Mouse (Mus musculus): Measurements from ENCODE around the gene Ptgis.
"Not testable (repeated sequence)": the region's sequence is repeated elsewhere in the genome, so short reads cannot be mapped to it uniquely, and the experiment has no call there.

The Ptgis gene

DNA sequence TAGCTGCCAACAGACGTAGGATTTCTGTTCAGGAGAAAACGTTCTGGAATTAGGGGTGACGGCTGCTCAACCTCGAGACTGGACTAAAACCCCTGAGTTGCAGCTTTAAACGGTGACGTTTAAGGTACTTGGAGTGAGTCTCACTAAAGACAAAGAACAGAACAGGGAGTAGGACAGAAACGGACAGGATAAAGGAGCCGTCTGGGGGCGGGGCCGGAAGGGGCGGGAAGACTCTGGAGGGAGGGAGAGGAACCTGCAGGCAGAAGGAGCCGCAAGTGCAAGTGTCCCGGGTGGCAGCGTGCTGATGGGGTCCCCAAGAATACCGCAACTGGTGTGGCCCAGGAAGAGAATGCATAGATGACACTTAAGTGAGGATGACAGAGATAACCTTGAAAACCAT is 9.8 kb downstream of the Ptgis start:
- no peak for DNase-seq

DNA sequence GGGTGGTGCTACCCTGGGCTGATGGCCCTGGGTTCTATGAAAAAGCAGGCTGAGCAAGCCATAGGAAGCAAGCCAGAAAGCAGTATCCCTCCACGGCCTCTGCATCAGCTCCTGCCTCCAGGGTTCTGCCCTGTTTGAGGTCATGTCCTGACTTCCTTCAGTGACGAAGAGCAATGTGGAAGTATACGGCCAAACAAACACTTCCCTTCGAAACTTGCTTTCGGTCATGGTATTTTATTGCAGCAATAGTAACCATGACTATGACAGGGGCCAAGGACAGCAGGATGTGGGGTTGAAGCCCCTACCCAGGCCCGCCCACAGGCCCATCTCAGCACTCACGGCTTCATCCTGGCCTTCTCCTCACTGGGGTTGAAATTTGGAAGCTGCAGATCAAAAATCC is 15.5 kb downstream of the Ptgis start:
- DNase-seq: no peak

DNA sequence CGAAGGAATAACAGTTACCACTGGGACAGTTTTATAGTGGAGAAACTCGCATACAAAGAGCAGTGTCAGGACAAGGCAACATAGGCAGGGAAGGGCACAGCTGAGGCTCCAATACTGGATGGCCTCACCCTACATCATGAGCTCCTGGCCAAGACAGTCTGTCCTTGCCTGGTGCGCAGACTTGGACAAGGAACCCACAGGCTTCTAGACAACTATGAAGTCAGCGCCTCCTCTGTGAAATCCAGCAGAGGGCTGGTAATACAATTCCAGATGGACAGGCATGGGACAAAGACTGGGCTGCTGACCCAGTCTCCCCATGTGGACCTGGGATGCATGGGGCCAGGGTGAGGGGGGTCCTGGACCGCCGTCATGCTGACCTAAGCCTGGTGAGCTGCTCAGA is 16.2 kb downstream of the Ptgis start:
- no peak for DNase-seq

DNA sequence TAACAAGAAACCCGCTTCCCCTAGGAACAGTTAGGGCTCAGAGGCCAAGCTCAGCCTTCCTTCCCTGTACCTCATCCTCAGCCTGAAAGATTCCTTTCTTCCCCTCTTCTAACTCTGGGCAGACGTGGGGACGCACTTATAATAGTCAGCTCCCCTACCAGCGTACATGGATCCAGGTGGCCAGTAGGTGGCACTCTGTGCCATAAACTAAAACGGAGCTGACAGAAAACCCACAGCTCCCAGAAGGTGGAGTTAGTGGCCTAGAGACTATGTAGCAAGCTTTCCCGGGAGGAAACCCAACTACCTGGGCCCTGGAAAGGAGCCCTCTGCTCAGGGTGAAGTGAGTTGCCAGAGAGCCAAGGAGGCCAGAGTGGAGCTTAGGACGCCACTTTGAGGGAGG is 18.3 kb downstream of the Ptgis start:
- DNase-seq: peak; percentile 66

DNA sequence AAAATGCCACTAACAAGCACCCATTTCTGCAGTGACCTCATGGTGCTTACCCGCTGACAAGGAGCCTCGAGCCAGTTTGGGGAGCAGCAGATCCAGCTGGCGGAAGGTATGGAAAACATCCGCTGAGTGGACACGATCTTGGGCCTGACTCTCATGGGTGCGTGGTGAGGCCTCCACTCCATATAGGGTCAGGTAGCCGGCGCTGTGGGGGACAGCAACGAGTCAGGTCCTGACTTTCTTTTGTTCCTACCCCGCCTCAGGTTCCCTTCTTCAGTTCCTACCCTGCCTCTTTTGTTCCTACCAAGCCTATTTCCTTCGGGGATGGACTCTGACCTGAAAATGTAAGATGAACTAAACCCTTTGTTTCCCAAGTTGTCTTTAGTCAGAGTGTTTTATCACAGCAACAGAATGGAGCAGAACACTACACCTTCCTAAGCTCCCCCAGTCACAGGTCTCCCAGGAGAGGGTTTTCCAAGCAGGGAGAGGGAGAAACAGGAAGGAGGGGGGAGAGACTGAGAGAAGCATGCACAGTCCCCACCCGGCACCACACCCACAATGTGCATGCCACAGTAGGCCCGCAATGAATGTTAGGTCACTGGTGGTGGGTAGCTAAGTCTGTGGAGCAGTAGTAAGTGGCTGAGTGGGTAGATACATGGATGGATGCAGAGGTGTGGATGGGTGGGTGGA is 19.1 kb downstream of the Ptgis start:
- no peak for DNase-seq

DNA sequence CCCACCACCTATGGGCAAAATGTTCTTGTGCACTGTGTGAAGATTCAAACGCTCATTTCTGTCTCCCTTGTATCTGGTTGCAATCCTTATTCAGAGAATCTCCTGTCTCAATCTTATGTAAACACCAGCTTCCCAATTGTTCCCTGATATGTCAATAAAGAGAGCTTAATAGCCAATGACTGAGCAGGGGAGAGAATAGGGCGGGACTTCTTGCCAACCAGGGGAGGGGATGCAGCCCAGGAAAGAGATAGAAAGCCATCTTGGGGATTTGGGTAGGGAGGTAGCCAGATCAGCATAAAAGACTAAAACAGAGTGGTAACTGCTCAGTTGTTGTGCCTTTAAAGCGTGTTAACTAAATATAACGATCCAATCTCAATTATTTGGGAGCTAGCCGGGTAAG is 19.7 kb downstream of the Ptgis start:
- DNase-seq: no peak

DNA sequence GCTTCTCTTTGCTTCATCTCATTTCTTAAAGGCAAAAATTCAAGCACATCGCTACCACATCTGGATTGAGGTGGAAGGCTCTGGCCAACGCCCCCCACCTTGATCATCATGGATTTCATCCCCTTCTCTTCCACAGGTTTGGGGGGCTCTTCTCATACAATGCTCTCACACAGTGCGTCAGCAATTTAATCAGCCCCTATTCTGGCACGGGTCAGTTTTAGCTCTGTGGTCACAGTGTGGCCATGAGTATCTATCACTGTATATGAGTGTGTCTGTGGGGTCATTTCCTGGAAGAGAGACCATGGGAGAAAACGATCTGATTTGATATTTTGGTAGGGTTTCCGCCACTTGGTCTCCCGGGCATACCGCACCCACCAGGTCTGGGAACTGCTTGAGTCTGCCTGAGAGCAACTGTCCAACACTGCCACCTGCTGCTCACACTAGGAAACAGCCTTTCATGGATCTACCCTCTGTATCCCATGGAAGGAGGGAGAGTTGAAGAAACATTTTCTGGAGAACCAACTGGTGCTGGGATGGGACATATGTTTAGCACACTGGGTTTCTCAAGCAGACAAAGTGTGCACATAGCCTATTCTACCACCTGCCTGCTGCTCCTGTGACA is 21.1 kb downstream of the Ptgis start:
- DNase-seq: peak; percentile 77

DNA sequence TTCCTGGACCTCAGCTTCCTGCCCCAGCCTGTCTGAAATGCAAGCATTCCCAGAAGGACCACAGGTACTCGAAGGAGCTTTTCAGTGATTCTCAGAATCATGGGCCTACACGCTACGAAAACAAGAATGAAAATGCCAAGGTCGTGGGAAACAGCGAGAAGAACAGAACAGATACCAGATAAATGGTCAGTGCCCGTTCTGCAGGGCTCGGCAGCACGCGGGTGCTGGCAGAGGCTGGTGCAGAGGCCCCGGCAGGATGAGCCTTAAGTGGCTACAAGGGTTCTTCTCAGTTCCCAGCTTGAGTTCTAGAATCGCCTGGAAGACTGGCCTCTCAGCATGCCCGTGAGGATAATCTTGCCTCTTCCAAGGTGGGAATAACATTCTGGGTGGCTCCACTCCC is 26.7 kb downstream of the Ptgis start:
- no peak for DNase-seq

DNA sequence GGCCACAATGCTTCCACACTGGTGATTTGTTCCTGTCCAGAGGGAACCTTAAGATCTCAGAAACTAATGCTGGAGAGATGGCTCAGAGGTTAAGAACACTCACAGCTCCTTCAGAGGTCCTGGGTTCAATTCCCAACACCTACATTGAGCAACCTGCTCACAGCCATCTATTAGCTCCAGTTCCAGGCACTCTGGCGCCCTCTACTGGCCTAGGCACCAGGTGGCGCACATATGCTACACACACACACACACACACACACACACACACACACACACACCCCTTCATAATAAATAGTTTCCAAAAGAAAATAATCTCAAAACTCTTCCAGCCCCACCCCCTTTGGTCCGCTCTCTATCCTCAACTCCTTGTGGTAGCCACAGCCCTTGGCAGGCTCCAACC is 27.3 kb downstream of the Ptgis start:
- DNase-seq: no peak

DNA sequence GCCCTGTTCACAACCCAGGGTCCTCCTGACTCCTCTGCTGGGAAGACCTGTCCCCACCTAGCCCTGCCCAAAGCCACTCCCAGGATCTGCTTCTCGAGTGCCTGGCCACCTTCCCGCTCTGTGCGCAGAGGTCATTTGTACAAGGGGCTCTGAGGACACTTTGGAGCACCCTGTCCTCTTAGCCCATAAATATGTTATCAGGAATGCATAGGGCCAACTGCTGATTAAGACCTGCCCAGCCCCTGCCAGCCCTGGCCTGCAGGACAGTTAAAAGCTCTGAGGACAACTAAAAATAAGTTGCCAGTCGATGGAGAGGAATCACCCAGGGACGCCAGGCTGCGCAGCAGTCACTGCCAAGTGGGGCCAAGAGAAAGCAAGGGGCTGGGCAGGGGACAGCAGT is 27.9 kb downstream of the Ptgis start:
- no peak for DNase-seq

DNA sequence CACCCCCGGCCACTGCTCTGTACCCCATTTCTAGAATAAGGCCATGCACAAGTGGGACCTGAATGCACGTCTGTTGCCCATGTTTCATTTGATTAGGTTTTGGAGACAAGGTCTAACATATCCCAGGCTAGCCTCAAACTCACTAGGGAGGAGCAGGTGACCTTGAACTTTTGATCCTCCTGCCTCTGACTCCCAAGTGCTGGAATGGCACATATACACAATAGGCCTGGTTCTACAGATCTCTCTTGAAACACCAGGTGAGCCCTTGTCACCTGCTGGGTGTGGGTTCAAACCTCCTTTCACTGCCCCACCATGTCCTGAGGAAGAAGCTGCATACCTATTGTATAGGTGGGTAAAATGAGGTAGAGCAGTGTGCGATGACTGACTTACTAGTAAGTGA is 28.3 kb downstream of the Ptgis start:
- no peak for DNase-seq

DNA sequence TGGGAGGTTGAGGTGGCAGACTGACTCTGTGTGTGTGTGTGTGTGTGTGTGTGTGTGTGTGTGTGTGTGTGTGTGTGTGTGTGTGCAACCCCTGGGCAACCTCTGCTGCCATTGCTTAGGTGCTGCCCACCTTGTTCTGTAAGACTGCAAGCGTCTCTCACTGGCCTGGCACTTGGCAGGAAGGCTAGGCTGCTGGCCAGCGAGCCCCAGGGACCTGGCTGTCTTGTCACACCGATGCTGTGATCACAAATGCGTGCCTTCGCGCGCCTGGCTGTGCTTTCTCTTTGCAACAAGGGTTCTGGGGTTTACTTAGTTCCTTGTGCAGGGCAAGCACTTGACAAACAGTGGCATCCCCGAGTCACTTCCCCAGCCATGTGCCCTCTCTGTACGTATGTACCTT is 30.5 kb downstream of the Ptgis start:
- DNase-seq: peak; percentile 73

DNA sequence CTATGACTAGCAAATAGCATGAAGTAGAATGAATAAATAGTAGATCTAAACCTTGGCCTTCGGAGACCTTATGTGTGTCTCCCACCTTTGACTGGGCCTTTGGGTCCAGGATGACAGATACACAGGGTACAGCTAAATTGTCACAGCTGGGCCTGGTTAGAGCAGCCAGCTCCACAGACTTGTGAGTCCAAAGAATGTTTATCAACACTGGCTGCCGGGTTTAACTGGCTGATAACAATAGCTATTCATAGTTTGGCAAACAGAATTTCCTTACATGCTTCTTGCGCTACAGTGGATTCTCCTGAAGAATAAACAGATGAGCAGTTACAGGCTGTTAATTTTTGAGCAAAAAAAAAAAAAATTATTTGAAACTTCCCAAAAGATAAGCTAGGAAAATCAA is 31.4 kb downstream of the Ptgis start:
- DNase-seq: no peak

DNA sequence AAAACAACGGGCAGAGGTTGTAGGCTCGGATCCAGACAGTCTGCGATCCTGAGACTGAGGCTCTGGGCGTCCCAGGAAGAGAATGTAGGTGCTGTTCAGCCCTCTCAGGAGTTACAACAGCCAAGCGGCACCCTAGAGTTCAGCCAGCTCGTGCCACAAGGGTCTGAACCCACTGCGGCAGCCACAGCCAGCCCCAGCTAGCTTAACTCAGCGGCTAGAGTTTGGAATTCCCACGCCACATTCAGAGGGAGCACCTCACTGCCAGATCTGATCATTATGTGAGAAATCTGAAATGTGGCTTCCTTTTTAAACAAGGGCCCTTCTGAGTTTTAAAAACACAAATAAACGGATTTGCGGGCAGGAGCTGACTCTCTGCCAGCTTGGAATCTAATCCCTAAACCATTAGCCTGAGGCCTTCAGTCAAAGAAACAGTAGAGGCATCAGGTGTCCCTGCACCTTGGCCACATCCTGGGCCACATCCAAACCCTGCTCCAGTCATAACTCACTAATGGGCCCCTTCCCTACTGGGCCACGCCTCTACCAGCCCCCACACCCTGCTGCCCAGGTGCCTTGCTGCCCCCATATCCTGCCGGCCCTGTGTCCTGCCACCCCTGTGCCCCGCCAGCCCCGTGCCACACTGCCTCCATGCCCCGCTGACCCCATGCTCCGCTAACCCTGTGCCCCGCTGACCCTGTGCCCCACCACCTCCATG is 34.3 kb downstream of the Ptgis start:
- no peak for DNase-seq

DNA sequence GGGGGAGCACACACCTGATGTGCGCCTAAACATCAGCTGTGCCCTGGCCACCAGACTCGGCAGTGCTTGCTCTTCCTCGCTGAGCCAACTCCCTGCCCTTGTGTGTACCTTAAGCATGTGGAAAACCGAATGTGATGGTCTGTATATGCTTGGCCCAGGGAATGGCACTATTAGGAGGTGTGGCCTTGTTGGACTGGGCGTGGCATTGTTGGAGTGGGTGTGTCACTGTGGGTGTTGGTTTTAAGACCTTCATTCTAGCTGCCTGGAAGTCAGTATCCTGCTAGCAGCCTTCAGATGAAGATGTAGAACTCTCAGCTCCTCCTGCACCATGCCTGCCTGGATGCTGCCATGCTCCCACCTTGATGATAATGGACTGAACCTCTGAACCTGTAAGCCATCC is 35.7 kb downstream of the Ptgis start:
- DNase-seq: not testable (repeated sequence)

DNA sequence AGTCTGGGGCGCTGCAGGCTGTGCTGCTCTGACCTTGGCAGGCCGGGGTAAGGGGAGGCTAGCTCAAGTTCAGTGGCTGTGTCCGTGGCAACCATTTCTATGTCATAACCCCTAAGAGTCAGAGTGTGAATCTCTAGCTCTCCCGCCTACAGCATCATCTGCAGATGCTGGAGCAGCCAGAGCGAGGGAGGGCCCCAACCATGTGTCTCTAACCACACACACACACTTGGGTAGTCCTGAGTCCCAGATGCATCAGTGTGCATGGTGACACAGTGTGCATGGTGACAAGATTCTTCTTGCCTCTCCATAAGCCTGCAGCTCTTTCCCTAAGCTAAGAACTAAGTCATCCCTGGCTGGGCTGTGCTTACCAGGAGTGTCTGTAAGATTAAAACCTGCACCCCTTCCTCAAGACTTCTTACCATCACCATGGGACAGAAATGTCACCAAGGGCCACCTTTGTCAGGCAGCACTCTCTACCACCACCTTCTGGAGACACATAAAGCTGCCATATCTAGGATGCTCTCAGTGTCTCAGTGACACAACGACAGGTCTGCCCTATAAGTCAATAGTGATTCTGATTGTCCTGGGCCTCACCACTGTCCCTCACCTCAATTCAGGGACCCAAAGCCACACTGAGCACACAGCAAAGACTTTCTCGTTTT is 36.8 kb downstream of the Ptgis start:
- DNase-seq: no peak

DNA sequence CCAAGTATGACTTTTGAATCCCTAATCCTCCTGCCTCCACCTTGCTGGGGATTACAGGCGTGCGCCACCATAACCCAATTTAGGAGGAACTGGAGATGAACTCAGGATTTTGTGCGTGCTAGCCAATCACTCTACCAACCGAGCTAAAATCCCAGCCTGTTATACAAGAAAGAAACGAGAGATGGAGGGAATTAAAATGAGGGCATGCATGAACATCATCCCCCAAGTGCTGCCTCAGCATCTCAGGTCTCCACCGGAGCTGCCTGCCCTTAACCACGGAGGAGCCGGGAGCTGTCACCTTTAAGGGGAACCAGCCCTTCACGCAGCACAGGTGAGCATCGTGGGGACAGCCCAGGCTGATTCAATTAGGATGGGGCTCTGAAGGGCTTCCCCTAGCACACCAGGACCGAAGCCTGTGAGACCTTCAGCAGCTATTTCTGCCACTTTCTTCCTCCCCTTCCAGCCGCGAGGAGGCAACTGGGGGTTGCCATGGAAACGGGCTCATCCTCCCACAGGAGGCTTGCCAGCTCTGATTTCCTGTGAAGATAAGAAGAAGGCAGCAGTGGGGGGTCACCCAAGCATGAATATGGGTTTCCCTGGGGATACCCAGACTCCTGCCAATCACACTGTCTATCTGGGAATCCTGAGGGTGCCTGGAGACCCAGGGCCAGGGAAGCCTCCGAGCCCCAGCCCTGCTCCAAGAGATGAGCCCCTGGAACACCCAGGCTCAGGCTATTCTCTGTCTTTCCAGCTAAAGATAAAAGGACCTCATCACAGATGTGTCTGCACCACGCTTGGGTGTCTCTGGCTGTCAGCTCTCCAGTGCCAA is 38.7 kb downstream of the Ptgis start:
- DNase-seq: no peak

DNA sequence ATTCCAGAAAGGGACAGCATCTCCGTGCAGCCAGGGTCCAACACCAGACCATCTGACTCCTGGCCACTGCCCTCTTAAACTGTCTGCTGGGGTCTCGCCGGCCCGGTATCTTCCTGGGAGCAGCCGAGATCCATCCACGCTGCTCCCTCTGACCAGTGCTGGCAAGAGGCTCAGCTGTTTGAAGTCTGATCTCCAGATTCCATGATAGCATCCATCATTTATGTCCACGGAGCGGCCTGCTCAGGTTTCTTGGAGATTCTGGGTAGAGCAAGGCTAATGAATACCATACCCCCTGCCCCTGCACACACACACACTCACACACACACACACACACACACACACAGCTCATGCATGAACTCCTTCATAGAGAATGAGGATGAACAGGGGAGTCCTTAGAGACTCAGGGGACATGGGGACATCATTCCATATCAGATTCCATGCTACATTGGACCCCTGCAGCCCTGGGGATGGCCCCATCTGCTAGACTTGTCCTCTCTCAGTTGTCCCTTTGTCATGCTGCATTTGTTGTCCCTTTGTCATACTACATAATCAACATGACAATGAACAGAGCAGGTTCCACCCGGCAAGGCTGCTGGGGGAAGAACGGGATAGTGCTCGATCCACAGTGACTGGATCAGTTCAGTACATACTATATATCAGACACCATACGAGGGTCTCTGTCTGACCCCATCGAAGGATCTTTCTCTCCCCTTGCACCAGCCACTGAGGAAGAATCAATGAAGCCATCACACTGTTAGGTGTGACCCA is 41.6 kb downstream of the Ptgis start:
- no peak for DNase-seq

DNA sequence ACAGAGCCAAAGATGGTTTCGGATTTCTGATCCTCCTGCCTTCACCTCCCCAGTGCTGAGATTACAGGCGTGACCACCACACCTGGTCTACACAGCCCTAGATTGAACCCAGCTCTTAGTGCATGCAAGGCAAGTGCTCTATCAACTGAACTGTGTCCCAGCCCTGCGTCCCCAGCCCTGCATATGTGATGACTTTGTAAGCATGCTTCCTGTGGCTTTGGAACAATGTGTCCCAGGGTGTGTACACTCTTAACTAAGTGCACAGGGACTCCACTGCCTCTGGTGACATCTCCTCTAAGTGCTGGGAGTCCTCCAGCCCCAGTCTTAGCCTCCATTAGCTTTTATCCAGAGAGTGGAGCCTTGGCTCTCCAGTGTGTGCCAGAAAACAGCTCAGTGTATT is 47.0 kb downstream of the Ptgis start:
- DNase-seq: no peak

DNA sequence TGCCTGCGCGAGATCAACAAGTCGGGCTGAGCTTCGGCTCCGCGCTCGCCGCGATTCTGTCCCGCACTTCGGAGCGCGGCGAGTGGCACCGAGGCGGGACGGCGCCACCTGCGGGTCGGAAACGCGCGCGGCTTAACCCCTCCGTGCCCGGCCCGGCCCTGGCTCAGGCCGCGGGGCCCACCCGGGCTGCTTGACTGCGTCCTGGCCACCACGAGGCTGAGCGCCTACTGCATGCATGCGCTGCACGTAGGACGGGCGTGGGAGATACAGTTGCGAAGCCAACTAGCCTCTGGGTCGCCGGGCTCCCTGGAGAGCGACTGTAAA is 50.4 kb downstream of the Ptgis start, which contains the start of gene Kcnb1:
Gene Kcnb1, minus strand, starts transcription at position 80 of the 324 bp plus-strand sequence.
- DNase-seq: peak; percentile 54

DNA sequence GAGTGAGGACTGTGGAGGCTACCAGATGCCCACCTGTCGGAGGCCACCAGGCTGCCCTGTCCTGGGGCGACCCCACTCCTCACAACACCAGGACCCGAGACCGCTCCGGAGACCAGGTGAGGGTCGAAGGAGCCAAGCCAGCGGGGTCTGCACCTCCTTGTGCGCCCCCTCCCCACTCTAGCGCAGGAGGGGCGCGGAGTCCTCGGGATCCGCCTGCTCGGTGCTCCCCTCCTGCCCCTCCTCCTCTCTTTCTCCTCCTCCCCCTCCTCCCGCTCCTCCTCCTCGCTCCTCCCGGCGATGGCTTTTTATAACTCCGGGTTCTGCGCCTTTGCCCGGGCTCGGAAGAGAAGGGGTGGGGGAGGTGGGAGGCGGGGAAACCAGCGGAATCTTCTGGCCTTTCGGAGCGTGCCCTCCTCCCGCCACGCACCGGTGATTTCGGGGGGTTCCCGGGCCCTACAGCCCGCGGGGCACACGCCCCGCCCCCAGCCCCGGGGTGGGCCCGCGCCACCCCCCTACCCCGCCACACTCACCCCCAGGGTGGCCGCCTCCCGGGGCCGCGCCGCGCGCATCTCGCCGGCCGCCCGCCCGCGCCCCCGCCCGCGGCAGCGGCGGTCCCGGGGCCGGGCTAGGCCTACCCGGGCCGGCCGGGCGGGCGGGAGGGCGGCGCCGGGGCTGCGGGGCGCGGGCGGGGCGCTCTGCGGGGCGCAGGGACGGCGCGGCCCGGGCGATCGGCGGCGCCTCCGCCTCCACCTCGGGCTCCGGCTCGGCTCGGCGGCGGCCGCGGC is 50.9 kb downstream of the Ptgis start:
- DNase-seq: no peak

Data from cerebellum, adult 11 months (tissue).